Mouse (Mus musculus) retina, embryonic 14.5 days (tissue): ENCODE data around the gene BC048671.

ENCODE experiments used
- DNase-seq: peaks from one replicate; pipeline ENCODE4 v3.0.0-alpha.2; 2015; ENCODE audit warnings: low spot score

The BC048671 gene

GRCm38 (mm10) chr6:90300919-90301318, at the start of gene BC048671:
TSS of gene BC048671 (plus strand) at chr6:90301219.
- no peak for DNase-seq

- peak; percentile 30 for DNase-seq
These were observed 12.8 kb upstream of the BC048671 start for GRCm38 (mm10) chr6:90288265-90288664.

GRCm38 (mm10) chr6:90306315-90306975, 5.4 kb downstream of the BC048671 start:
- no peak for DNase-seq

GRCm38 (mm10) chr6:90308839-90309778, 8.1 kb downstream of the BC048671 start:
- no peak for DNase-seq

GRCm38 (mm10) chr6:90315961-90316360, 14.9 kb downstream of the BC048671 start:
- DNase-seq: no peak

- no peak for DNase-seq
These were observed 16.7 kb downstream of the BC048671 start for GRCm38 (mm10) chr6:90317510-90318258.

GRCm38 (mm10) chr6:90319019-90319418, 18.0 kb downstream of the BC048671 start:
- no peak for DNase-seq

GRCm38 (mm10) chr6:90319475-90320191, 18.6 kb downstream of the BC048671 start:
- DNase-seq: no peak

- DNase-seq: no peak
These were observed 19.4 kb downstream of the BC048671 start for GRCm38 (mm10) chr6:90320429-90320828.

- DNase-seq: no peak
These were observed 20.8 kb downstream of the BC048671 start for GRCm38 (mm10) chr6:90321811-90322210.

GRCm38 (mm10) chr6:90324026-90324425, 23.0 kb downstream of the BC048671 start:
- DNase-seq: no peak

- DNase-seq: no peak
These were observed 23.4 kb downstream of the BC048671 start for GRCm38 (mm10) chr6:90324463-90324862.

- DNase-seq: peak; percentile 32
These were observed 24.0 kb downstream of the BC048671 start, which contains the start of gene Chst13 for GRCm38 (mm10) chr6:90324991-90325390. TSS of gene Chst13 (minus strand) at chr6:90325185.

- DNase-seq: peak; percentile 65
These were observed 26.7 kb downstream of the BC048671 start for GRCm38 (mm10) chr6:90327670-90328069.

- no peak for DNase-seq
These were observed 28.9 kb downstream of the BC048671 start for GRCm38 (mm10) chr6:90329953-90330352.

- no peak for DNase-seq
These were observed 31.8 kb downstream of the BC048671 start, which contains the start of gene Uroc1 for GRCm38 (mm10) chr6:90332561-90333425. TSS of gene Uroc1 (plus strand) at chr6:90333284.

GRCm38 (mm10) chr6:90334244-90334643, 33.2 kb downstream of the BC048671 start:
- no peak for DNase-seq

GRCm38 (mm10) chr6:90342343-90342742, 41.3 kb downstream of the BC048671 start:
- DNase-seq: no peak

- no peak for DNase-seq
These were observed 46.2 kb downstream of the BC048671 start for GRCm38 (mm10) chr6:90347183-90347582.

GRCm38 (mm10) chr6:90348500-90348899, 47.5 kb downstream of the BC048671 start:
- no peak for DNase-seq

- DNase-seq: no peak
These were observed 49.0 kb downstream of the BC048671 start for GRCm38 (mm10) chr6:90350011-90350410.
